Mouse (Mus musculus) MEL (cell line): Measurements from ENCODE around the gene Zfp366. TPM values are rescaled to one million over a fixed set of nuclear protein-coding genes. Genes with fewer than 3 reads are reported as not detected.

Source experiments
- DNase-seq: peaks from one replicate; pipeline ENCODE4 v3.0.0; 2011; ENCODE audit warnings: low read depth, low spot score
- H3K27ac ChIP-seq: 2 replicates; pipeline ENCODE4 v1.5.1; 2012; ENCODE audit warnings: low read depth, mild to moderate bottlenecking, control low read depth, low read length, moderate library complexity; ENCODE audit not compliant: control insufficient read depth
- H3K27me3 ChIP-seq, 2 experiments: fragments of 150-350 bp in 1 of 2; sonication (generic) in 1 of 2; 2 replicates each; pipeline ENCODE4 v1.6.1; 2012; ENCODE audit warnings: low read length in 2 of 2, mild to moderate bottlenecking in 2 of 2, improper control_type of control experiment in 1 of 2, moderate library complexity in 1 of 2; ENCODE audit not compliant: insufficient read depth in 2 of 2, control insufficient read depth in 1 of 2
- H3K36me3 ChIP-seq, 2 experiments: 2 replicates each; pipeline ENCODE4 v1.6.1; 2012 to 2014; ENCODE audit warnings: low read length in 2 of 2, improper control_type of control experiment in 1 of 2, inconsistent platforms in 1 of 2, mild to moderate bottlenecking in 1 of 2; ENCODE audit not compliant: insufficient read depth in 2 of 2, control insufficient read depth in 1 of 2
- H3K4me1 ChIP-seq, 2 experiments: fragments of 150-350 bp in 1 of 2; sonication (generic) in 1 of 2; 2 replicates each; pipeline ENCODE4 v1.6.1; 2012; ENCODE audit warnings: low read length in 2 of 2, improper control_type of control experiment in 1 of 2, mild to moderate bottlenecking in 1 of 2; ENCODE audit not compliant: insufficient read depth in 2 of 2, control insufficient read depth in 1 of 2
- H3K4me3 ChIP-seq, 2 experiments: fragments of 150-350 bp in 1 of 2; sonication (generic) in 1 of 2; 2 replicates each; pipeline ENCODE4 v1.5.1; 2012; ENCODE audit warnings: low read depth in 2 of 2, low read length in 2 of 2, mild to moderate bottlenecking in 2 of 2, moderate library complexity in 2 of 2, control low read depth in 1 of 2, improper control_type of control experiment in 1 of 2; ENCODE audit not compliant: control insufficient read depth in 1 of 2, insufficient read depth in 1 of 2
- H3K79me2 ChIP-seq: 2 replicates; pipeline ENCODE4 v1.6.1; 2012; ENCODE audit warnings: mild to moderate bottlenecking, low read length, moderate library complexity; ENCODE audit not compliant: control insufficient read depth, poor library complexity, insufficient read depth
- H3K9ac ChIP-seq: 2 replicates; pipeline ENCODE4 v1.6.1; 2012; ENCODE audit warnings: low read depth, mild to moderate bottlenecking, control low read depth, low read length, moderate library complexity; ENCODE audit not compliant: control insufficient read depth, poor library complexity, severe bottlenecking
- H3K9me3 ChIP-seq: fragments of 150-350 bp; sonication (generic); replicated peaks from 2 replicates; pipeline ENCODE4 v1.6.1; 2012; ENCODE audit warnings: mild to moderate bottlenecking, low read length, improper control_type of control experiment, moderate library complexity; ENCODE audit not compliant: insufficient read depth
- BHLHE40 ChIP-seq: IDR thresholded peaks from 2 replicates; pipeline ENCODE4 v1.6.1; 2012; ENCODE audit warnings: low read depth, mild to moderate bottlenecking, inconsistent platforms, low read length, improper control_type of control experiment, borderline replicate concordance
- ELF1 ChIP-seq: IDR thresholded peaks from 2 replicates; pipeline ENCODE4 v1.6.1; 2014; ENCODE audit warnings: low read depth, mild to moderate bottlenecking, inconsistent platforms, low read length, improper control_type of control experiment, moderate library complexity
- EP300 ChIP-seq, 2 experiments: IDR thresholded peaks; 2 replicates each; pipeline ENCODE4 v1.6.1; 2011; ENCODE audit warnings: improper control_type of control experiment in 2 of 2, low read length in 2 of 2, low read depth in 1 of 2, mild to moderate bottlenecking in 1 of 2
- ETS1 ChIP-seq: IDR thresholded peaks from 2 replicates; pipeline ENCODE4 v1.6.1; 2012; ENCODE audit warnings: low read depth, mild to moderate bottlenecking, inconsistent platforms, low read length, improper control_type of control experiment, moderate library complexity
- GABPA ChIP-seq: IDR thresholded peaks from 2 replicates; pipeline ENCODE4 v1.6.1; 2012; ENCODE audit warnings: low read depth, mild to moderate bottlenecking, inconsistent platforms, low read length, improper control_type of control experiment, moderate library complexity
- HCFC1 ChIP-seq: IDR thresholded peaks from 2 replicates; pipeline ENCODE4 v1.6.1; 2012; ENCODE audit warnings: low read depth, mild to moderate bottlenecking, inconsistent platforms, low read length, improper control_type of control experiment, moderate library complexity
- MAZ ChIP-seq: IDR thresholded peaks from 2 replicates; pipeline ENCODE4 v1.6.1; 2012; ENCODE audit warnings: low read depth, mild to moderate bottlenecking, inconsistent platforms, low read length, improper control_type of control experiment
- MEF2A ChIP-seq: IDR thresholded peaks from 2 replicates; pipeline ENCODE4 v1.6.1; 2014; ENCODE audit warnings: low read depth, mild to moderate bottlenecking, inconsistent platforms, low read length, improper control_type of control experiment; ENCODE audit not compliant: poor library complexity, insufficient replicate concordance, severe bottlenecking; ENCODE audit errors: extremely low read depth
- MXI1 ChIP-seq: IDR thresholded peaks from 2 replicates; pipeline ENCODE4 v1.6.1; 2011; ENCODE audit warnings: mild to moderate bottlenecking, low read depth, low read length, improper control_type of control experiment
- RAD21 ChIP-seq: IDR thresholded peaks from 2 replicates; pipeline ENCODE4 v1.6.1; 2011; ENCODE audit warnings: mild to moderate bottlenecking, low read depth, low read length, improper control_type of control experiment
- TCF12 ChIP-seq: IDR thresholded peaks from 2 replicates; pipeline ENCODE4 v1.6.1; 2014; ENCODE audit warnings: low read depth, mild to moderate bottlenecking, inconsistent platforms, low read length, improper control_type of control experiment, moderate library complexity
- USF1 ChIP-seq: IDR thresholded peaks from 2 replicates; pipeline ENCODE4 v1.6.1; 2014; ENCODE audit warnings: low read depth, mild to moderate bottlenecking, inconsistent platforms, low read length, improper control_type of control experiment, moderate library complexity
- USF2 ChIP-seq, 2 experiments: IDR thresholded peaks; 2 replicates each; pipeline ENCODE4 v1.6.1; 2011 to 2012; ENCODE audit warnings: improper control_type of control experiment in 2 of 2, low read length in 2 of 2, borderline replicate concordance in 1 of 2, inconsistent platforms in 1 of 2, low read depth in 1 of 2, mild to moderate bottlenecking in 1 of 2; ENCODE audit not compliant: insufficient read depth in 1 of 2
- ZMIZ1 ChIP-seq: IDR thresholded peaks from 2 replicates; pipeline ENCODE4 v1.6.1; 2012; ENCODE audit warnings: low read depth, mild to moderate bottlenecking, inconsistent platforms, low read length, improper control_type of control experiment, moderate library complexity
- polyA plus RNA-seq, 2 experiments: library from polyadenylated mRNA; stranded (reverse) in 1 of 2; unstranded in 1 of 2; fragments of >175 nt in 1 of 2; fragments of >200 nt in 1 of 2; gene quantifications; 2 replicates each; pipeline versions ENCODE4 v1.2.1 to v1.2.4; 2012; ENCODE audit warnings: low replicate concordance in 2 of 2, low read depth in 1 of 2; ENCODE audit not compliant: insufficient read length in 2 of 2, insufficient read depth in 1 of 2, missing spikeins in 1 of 2
- total RNA-seq: library from RNA; depleted of rRNA; stranded (reverse); fragments of 300-350 nt; gene quantifications from 2 replicates; pipeline ENCODE4 v1.2.3, GENCODE M21; 2012

Gene Zfp366
- total and polyA plus RNA-seq, 3 experiments = not detected

- Histone ChIP-seq H3K79me2 (no peaks in the 10 kb centered on the region), H3K27ac (no peak overlapping the region), H3K36me3 (no peaks in the 10 kb centered on the region), H3K27me3 (no peaks in the 10 kb centered on the region), H3K9me3 (no peaks in the 10 kb centered on the region), H3K9ac (no peak overlapping the region), H3K4me1 (no peaks in the 10 kb centered on the region), H3K4me3 (no peak overlapping the region)
- TF ChIP-seq USF1 = no peak
- TF ChIP-seq HCFC1 = no peak
- TF ChIP-seq BHLHE40 = no peak
- DNase-seq = no peak
Measured at GRCm38 (mm10) chr13:99244896-99245295, 60.3 kb downstream of the Zfp366 start.

GRCm38 (mm10) chr13:99245916-99246460, 61.4 kb downstream of the Zfp366 start:
- Histone ChIP-seq H3K27ac (no peak overlapping the region), H3K9me3 (no peaks in the 10 kb centered on the region), H3K36me3 (no peaks in the 10 kb centered on the region), H3K9ac (no peak overlapping the region), H3K79me2 (no peaks in the 10 kb centered on the region), H3K4me3 (no peak overlapping the region), H3K27me3 (no peaks in the 10 kb centered on the region), H3K4me1 (no peaks in the 10 kb centered on the region)
- DNase-seq = no peak
- TF ChIP-seq ETS1 (no peak), USF1 (no peak), USF2 (IDR thresholded peaks at IDR 0.05; ENCODE audit: borderline replicate concordance in 1 of 2, insufficient read depth in 1 of 2, low read depth in 1 of 2, low read length in 2 of 2) (no peak), ZMIZ1 (no peak), MXI1 (no peak), HCFC1 (no peak), MEF2A (no peak), GABPA (no peak), EP300 (IDR thresholded peaks at IDR 0.05; ENCODE audit: low read depth in 1 of 2, low read length in 2 of 2) (no peak), RAD21 (no peak), MAZ (no peak), TCF12 (no peak), ELF1 (no peak)
